Mouse (Mus musculus): ENCODE results near the gene Lrrc8c. TPM values are rescaled to one million over a fixed set of nuclear protein-coding genes. Genes with fewer than 3 reads are reported as not detected.
"Not testable (repeated sequence)": the region's sequence is repeated elsewhere in the genome, so short reads cannot be mapped to it uniquely, and the experiment has no call there.

Gene Lrrc8c
- polyA plus RNA-seq, 1 experiment from 2014 or later = 24.5 TPM

DNA sequence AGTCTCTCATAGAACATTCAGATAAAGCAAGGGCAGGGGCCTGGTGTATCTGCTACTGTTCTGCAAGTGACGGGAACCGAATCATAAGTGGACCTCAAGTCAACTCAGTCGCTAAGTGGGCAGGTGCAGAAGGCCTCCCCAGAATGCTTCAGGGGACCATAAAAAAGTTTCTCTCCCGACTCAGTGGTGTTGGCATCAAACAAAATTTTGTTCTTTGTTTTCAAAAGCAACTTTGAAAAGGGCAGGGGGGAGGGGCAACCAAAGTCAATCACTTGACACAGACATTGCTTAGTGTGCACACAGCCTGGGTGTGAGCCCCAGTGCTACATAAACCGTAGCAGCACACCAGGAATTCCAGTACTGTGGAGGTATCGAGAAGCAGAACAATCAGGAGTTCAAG is 116.4 kb downstream of the Lrrc8c start:
- DNase-seq (ENCODE audit: low spot score) = peak; percentile 74

DNA sequence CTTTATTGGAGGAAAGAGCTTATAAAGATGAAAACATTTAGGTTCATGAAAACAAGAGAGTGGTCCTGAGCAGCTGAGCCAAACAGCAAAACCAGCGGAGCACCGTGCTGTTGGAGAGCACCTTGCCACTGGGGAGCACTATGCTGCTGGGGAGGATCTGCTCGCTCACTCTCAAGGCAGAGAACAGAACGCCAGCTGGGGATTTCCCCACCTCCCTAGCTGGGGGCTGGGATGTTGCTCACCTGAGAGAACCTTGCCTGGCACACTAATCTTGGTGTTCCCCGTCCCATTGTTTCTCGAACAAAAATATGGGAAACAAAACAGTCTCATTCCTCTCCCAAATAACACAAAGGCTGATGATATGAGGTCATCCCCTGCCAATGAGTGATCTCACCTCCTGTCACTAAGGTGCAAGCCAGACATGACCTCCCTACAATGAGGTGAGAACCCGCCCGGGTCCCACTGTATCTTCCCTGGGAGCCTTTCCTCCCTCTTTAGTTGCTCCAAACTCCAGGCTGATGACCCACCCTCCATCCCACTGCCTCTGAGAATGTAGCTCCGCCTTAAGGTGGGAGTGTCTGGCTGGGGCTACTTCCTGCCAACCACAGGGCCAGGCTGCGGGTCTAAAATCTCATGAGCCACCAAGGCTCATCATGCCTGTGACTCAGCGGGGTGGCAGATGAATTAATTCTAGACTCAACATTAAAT is 117.5 kb downstream of the Lrrc8c start:
- DNase-seq (ENCODE audit: low spot score) = peak; percentile 37

DNA sequence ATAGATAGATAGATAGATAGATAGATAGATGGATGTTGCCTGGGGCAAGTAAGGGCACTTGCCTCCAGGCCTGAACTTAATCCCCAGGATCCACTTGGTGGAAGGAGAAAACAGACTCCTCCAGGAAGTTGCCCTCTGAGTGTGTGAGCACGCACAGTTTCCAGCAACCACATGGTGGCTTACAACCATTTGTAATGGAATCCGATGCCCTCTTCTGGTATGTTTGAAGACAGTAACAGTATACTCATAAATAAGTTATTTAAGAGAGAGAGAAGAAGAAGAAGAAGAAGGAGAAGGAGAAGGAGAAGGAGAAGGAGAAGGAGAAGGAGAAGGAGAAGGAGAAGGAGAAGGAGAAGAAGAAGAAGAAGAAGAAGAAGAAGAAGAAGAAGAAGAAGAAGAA is 119.1 kb downstream of the Lrrc8c start:
- not testable (repeated sequence) for DNase-seq (ENCODE audit: low spot score)

DNA sequence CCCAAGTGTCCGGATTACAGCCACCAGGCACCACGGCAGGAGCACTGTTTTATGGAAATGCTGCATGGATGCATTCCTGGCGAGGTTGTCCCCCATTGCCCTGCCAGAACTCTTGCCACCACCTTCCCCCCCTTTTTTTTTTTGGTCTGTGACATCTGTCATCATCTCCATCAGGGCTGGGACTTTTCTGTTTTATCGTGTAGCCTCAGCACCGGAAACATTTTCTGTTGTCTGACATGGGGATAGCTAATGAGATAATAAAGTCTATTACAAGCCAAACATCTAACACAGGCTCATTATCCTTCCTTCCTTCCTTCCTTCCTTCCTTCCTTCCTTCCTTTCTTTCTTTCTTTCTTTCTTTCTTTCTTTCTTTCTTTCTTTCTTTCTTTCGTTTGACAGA is 119.7 kb downstream of the Lrrc8c start:
- no peak for DNase-seq (ENCODE audit: low spot score)

DNA sequence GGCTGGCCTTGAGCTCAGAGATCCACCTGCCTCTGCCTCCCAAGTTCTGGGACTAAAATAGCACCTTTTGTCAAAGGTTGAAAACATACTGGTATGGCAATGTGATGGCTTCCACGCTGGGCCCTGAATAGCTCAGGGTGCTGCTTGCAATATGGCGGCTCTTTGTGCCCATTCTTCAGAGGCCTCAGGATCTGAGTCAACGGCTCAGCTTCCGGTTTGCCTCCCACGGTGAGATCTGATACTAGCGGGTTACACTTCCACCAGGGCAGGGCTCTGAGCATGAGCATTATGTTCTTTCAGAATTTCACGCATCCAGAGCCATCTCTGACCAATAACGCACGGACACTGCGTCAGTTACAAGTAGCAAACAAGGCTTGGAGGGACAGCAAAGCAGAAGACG is 120.2 kb downstream of the Lrrc8c start:
- DNase-seq (ENCODE audit: low spot score) = no peak

DNA sequence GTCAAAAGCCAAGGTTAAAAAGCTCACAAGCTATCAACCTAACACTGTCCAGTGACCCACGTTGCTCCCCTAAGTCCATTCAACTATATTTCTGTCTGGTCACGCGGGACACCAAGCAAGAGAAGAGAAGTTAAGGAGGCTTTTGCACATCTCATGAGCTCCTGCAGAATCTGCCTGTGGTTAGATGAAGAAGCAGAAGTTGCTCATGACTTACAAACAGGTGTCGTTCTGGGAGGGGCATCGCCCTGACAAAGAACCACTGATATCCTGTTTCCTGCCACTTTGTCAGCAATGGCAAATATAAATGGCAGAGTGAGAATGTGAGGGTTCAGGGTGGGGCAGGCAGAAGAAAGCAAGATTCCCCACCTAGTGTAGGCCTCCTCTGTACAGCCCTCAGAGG is 123.3 kb downstream of the Lrrc8c start:
- DNase-seq (ENCODE audit: low spot score) = peak; percentile 92

DNA sequence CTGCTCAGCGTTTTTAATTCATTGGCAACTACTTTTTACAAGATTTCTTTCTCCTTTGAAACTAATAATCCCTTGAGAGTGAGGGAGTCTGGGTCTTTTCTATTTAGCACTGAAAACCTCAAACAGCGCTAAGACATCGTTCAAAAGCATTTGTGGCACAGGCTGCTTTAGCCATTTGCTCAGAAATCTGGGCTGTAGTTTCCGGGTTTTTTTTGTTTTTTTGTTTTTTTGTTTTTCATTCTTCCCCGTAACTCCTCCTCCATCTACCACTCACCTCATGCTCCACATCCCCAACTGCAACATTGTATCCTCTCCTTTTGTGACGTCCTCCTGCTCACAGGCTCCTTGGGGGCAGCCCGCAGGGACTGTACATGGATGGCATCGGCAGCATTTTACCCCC is 124.1 kb downstream of the Lrrc8c start:
- peak; percentile 61 for DNase-seq (ENCODE audit: low spot score)

DNA sequence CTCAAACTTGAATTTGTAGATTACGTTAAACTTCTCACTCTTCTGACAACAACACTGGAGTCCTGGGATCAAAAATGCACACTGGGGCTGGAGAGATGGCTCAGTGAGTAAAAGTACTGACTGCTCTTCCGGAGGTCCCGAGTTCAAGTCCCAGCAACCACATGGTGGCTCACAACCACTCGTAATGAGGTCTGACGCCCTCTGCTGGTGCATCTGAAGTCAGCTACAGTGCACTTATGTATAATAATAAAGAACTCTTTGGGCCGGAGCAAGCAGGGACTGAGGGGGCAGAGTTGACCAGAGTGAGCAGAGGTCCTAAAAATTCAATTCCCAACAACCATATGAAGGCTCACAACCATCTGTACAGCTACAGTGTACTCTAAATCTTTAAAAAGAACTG is 125.0 kb downstream of the Lrrc8c start:
- no peak for DNase-seq (ENCODE audit: low spot score)

DNA sequence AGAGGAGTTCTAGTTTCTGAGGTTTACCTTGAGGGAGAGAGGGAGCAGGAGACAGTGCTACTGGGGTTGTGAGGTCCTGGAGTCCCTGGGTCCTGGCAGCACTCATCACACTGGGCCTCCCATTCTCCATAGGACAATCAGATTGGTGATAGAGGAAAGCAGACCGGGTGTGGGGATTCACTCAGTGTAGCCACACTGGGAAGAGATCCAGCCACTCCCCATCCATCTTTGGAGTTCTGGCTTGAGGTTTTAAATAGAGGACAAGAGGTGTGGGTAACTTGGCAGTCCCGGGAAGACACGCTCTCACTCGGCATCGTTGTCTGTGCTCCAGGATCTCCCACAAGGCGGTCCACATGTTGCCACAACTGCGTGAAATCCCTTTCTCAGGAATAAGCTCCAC is 127.9 kb downstream of the Lrrc8c start:
- DNase-seq (ENCODE audit: low spot score) = no peak

DNA sequence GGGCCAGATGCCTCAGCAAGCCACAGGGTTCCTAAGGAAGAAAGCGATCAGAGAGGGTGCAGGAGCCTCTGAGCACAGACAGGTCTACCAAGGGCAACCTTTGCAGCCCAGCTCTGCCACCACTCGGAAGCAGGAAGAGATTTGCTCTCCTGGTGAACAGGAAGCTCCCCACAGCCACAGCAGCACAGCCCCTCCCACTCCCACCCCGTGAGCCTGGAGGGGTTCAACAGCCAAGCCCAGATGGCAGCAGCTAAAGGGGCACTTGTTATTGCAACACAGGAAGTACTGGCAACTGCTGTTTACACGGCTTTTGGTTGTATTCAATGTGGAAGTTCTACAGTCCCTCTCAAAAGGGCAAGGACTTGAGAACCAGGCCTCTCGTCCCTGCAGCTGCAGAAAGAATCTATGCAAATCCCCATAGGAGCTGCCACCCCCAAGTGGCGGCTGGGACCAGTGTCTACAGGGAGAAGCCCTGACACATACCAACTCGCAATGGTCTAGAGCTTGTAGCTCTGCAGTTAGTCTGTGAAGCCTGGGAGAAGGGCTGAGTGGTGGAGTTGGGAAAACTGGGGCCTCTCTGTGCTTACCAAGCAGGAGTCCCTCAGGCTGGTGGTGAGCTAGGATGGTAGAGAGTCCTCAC is 129.6 kb downstream of the Lrrc8c start:
- DNase-seq (ENCODE audit: low spot score) = peak; percentile 96

DNA sequence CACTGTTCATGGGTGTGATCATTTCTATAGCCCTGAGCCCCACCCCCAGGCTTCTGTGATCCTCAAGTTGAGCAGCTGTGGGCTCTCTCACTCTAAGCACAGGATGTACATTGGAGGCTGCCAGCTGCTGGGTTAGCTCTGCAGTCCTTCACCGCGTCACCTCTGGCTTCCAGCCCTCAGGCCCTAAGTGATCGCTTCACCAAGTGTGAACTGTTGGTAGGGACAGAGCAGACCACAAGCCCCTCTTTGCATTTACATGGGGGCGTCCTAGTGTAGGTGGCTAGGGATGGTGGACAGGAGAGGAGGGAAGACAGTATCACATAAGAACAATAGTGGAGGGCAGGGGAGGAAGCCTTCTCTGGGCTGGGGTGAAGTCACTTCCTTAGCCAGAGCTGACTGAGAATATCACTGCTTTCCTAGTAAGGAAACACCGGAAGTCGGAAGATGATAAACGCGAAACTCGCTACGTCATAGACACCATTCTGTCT is 130.4 kb downstream of the Lrrc8c start:
- peak; percentile 96 for DNase-seq (ENCODE audit: low spot score)

DNA sequence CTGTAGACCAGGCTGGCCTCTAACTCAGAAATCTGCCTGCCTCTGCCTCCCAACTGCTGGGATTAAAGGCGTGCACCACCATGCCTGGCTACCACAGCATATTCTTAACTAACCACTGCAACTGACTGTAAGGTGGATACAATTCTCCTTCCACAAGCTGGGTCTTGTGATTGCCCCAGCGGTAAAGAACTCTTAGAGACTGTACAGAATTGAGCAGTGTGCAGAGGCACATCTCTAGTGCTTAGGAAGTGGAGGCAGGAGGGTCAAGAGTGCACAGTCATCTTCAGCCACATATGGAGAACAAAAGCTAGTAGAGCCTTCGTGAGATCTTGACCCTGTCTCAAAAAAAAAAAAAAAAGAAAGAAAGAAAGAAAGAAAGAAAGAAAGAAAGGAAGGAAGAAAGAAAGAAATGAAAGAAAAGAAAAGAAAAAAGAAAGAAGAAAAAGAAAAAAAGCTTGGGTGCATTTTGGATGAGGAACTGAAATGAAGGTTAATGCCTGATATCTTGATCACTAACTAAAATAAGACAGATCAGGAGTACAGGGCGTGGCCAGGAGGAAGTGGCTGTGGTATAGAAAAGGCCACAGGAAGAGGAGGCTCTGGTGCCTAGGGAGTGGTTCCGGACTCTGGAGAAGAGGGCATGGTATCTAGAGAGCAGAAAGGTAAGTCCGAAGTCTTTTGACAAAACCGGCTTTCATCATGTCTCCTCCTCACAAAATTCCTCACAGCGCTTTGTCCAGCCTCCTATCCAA is 131.7 kb downstream of the Lrrc8c start:
- DNase-seq (ENCODE audit: low spot score) = peak; percentile 41

DNA sequence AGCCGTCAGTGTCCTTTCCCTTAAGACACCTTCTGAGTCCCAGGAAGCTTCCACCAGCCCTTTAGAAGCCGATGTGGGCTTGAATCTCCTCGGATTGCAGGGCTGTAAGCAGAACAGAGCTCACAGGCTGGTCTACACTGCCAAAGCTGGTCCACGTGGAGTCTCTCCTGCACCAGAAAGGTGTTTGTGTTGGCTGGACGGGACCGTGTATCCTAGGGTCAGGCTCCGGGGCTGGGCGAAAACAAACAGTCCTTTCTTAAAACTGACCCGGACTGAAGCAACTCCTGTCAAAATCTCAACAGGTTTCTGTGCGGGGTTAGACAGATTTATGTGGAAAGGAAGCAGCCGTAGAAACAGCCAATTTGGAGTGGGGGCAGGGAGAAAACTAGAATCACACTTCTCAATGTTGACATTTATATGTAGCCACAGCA is 132.4 kb downstream of the Lrrc8c start:
- peak; percentile 45 for DNase-seq (ENCODE audit: low spot score)

DNA sequence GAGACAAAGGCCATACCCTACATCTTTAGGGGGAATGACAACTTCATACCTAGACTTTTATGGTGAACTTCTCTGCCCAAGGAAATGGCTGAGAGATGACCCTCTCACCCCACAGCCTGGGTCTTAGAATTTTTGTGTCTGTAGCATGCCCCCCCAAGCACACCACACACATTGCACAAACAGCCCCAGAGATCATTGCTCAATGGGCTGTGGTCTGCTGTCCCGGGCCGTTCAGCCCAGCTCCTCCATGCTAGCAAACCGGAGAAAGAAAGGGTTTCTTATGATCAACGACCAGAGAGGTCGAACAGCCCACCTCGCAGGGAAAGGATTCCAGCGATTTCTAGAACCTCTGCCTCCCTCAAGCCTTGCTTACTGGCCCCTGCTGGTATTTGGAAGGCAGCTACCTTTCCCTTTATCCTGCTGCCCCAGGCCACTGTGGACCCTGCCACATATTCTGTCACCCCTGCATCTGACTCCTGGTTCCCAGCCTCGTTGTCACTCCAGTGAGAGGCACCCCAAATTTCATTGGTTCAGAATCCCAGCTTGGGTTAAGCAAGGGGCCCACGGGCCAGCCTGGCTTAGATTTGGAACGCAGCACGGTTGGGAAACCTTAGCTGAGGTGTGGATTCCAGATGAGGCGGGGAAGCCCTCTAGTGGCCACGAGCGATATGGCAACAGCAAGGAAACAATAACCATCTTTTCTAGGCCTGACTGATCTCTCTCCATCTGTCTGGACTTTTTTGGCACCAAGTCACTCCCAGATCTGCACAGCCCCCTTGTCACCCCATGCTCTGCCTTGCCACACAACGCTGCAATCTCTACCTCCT is 135.3 kb downstream of the Lrrc8c start:
- DNase-seq (ENCODE audit: low spot score) = peak; percentile 84

DNA sequence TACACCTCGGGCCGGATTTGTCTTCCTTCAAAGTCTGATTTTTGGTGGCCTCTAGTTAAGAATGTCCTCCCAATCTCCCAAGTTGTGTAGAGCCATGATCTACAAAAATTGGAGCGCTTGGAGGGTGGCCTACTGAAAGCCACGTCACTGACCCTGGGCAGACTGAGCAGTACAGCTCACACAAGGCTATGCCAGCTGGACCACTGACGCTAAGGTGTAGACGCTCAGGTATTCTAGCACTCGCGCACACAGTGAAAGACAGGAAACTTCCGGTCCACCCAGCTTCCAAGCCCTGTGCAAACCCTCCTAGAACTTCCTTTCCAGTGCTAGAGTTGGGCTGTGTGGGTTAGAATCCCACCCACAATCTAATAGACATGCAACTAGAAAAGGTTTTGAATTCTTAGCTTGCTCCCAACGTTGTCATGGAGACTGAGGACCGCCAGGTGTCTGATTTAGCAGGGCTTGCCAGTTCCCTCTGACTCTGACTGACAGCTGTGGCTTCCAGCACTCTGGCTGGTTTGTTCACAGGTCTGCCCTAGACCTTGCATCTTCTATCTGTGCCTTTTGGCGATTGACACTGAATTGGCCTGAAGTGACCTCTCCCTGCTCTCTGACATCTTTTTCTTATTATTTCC is 136.0 kb downstream of the Lrrc8c start:
- peak; percentile 60 for DNase-seq (ENCODE audit: low spot score)

DNA sequence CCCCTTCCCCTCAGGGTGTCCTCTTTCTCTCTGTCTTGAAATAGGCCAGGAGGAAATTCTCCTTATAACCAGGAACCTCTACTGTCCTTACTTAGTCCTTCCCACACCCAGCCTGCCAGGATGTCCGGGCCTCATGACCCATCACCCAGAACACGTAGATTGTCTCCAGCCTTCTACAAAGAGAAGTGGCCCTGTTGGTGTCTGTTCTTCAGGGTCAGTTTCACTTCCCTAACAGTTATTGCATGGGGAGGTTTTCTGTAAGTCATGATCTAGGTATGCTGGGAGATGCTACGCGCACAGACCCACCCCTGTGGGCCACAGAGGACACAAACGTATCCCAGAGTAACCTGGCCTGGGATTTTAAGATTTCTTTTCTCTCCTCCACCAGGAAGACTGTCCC is 142.7 kb downstream of the Lrrc8c start:
- DNase-seq (ENCODE audit: low spot score) = no peak

Other genes with a start within 250 kb of the Lrrc8c start
- gene Gm43302, start 225.7 kb upstream of the Lrrc8c start, polyA plus RNA-seq (2015; fragmentation: Nextera tagmentation; extraction: Ambion mirVana) = 0.56 TPM in 1 of 2 replicates, not detected in the other
- gene Gbp6, start 225.7 kb upstream of the Lrrc8c start, polyA plus RNA-seq (2015; fragmentation: Nextera tagmentation; extraction: Ambion mirVana) = 34.8 and 40.5 TPM in 2 replicates
- 8.9 and 9.5 TPM in 2 replicates for gene Lrrc8b, start 103.6 kb upstream of the Lrrc8c start, polyA plus RNA-seq (2015; fragmentation: Nextera tagmentation; extraction: Ambion mirVana)
- gene Lrrc8d, start 180.6 kb downstream of the Lrrc8c start, polyA plus RNA-seq (2015; fragmentation: Nextera tagmentation; extraction: Ambion mirVana) = 11.1 and 11.3 TPM in 2 replicates